Mouse (Mus musculus) thymus, adult 2 months (tissue): ENCODE measurements around the gene Fhl3. TPM values are rescaled to one million over a fixed set of nuclear protein-coding genes. Genes with fewer than 3 reads are reported as not detected.

Source experiments
- DNase-seq: peaks from one replicate; pipeline ENCODE4 v3.0.0; 2021
- H3K27ac ChIP-seq: fragments of 200-500 bp; 2 replicates; pipeline ENCODE4 v1.5.1; 2012; ENCODE audit warnings: low read length, control low read depth; ENCODE audit not compliant: control insufficient read depth, insufficient read depth
- H3K27me3 ChIP-seq: fragments of 200-500 bp; 2 replicates; pipeline ENCODE4 v1.6.1; 2012; ENCODE audit warnings: mild to moderate bottlenecking, low read length, moderate library complexity, mixed read lengths; ENCODE audit not compliant: control insufficient read depth, insufficient read depth
- H3K36me3 ChIP-seq: fragments of 200-500 bp; 2 replicates; pipeline ENCODE4 v1.6.1; 2012; ENCODE audit warnings: mild to moderate bottlenecking, low read length, moderate library complexity; ENCODE audit not compliant: control insufficient read depth, insufficient read depth
- H3K4me1 ChIP-seq: fragments of 200-500 bp; replicated peaks from 2 replicates; pipeline ENCODE4 v1.6.1; 2012; ENCODE audit warnings: low read length; ENCODE audit not compliant: control insufficient read depth, insufficient read depth
- H3K4me3 ChIP-seq: fragments of 200-500 bp; 2 replicates; pipeline ENCODE4 v1.5.1; 2012; ENCODE audit warnings: mild to moderate bottlenecking, low read length, control low read depth, moderate library complexity; ENCODE audit not compliant: control insufficient read depth, insufficient read depth
- CTCF ChIP-seq: fragments of 200-500 bp; IDR thresholded peaks from 2 replicates; pipeline ENCODE4 v1.5.1; 2012; ENCODE audit warnings: mild to moderate bottlenecking, control low read depth, low read length, moderate library complexity, borderline replicate concordance; ENCODE audit not compliant: control insufficient read depth, poor library complexity, insufficient read depth; ENCODE audit errors: extremely low read depth
- POLR2A ChIP-seq: fragments of 200-500 bp; IDR thresholded peaks from 2 replicates; pipeline ENCODE4 v1.6.1; 2012; ENCODE audit warnings: mild to moderate bottlenecking, low read length, control low read depth, moderate library complexity; ENCODE audit not compliant: control insufficient read depth, poor library complexity, insufficient read depth; ENCODE audit errors: extremely low read depth
- WGBS: fragments of 180-500 bp; shearing (Covaris S2); methylation state at CpG from one replicate; pipeline ENCODE4 v1.1.7; 2018; 5-methylcytosine and 5-hydroxymethylcytosine counted together
- polyA plus RNA-seq: library from polyadenylated mRNA; depleted of rRNA; stranded (reverse); fragments of >200 nt; gene quantifications from 2 replicates; pipeline ENCODE4 v1.2.3, GENCODE M21; 2012

The Fhl3 gene
- polyA plus RNA-seq, 1 experiment = 36.1 TPM

GRCm38 (mm10) chr4:124701916-124702315 lies 1.4 kb downstream of the Fhl3 start:
- Histone ChIP-seq H3K27me3 (no peaks in the 10 kb centered on the region), H3K4me1 (peaks cover 48% of the 10 kb centered on the region), H3K4me3 (peak overlapping the region; percentile 100; the same call in 1 of the 2 replicates), H3K27ac (no peak overlapping the region), H3K36me3 (no peaks in the 10 kb centered on the region)
- no peak for DNase-seq
- TF ChIP-seq POLR2A (no peak), CTCF (no peak)
- 84% methylated on average over 5 of the region's 5 CpGs for WGBS

DNA sequence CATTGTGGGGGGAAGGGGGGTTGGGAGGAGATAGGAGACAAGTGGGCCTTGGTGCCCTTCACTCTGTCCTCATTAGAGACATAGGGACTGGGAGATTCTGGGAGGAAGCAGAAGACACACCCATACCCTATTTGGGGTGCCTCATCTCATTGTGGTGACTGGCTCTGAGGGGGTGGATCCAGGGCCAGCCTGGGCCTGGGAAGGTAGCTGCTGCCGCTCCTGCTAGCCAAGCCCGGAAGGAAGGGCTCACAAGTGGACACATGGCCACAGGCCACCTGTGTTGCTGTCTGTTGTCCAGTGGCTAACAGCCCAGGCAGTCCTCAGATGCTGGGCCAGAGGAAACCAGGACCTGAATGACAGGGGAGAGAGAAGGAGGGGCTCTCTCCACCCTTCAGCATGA lies 2.9 kb downstream of the Fhl3 start:
- peak; percentile 35 for DNase-seq
- 26% methylated on average over 2 of the region's 2 CpGs for WGBS
- Histone ChIP-seq H3K27ac (peak overlapping the region; percentile 95), H3K4me1 (peaks cover 61% of the 10 kb centered on the region), H3K27me3 (no peaks in the 10 kb centered on the region), H3K36me3 (no peaks in the 10 kb centered on the region), H3K4me3 (peak overlapping the region; percentile 11)
- TF ChIP-seq CTCF = no peak
- TF ChIP-seq POLR2A = no peak

DNA sequence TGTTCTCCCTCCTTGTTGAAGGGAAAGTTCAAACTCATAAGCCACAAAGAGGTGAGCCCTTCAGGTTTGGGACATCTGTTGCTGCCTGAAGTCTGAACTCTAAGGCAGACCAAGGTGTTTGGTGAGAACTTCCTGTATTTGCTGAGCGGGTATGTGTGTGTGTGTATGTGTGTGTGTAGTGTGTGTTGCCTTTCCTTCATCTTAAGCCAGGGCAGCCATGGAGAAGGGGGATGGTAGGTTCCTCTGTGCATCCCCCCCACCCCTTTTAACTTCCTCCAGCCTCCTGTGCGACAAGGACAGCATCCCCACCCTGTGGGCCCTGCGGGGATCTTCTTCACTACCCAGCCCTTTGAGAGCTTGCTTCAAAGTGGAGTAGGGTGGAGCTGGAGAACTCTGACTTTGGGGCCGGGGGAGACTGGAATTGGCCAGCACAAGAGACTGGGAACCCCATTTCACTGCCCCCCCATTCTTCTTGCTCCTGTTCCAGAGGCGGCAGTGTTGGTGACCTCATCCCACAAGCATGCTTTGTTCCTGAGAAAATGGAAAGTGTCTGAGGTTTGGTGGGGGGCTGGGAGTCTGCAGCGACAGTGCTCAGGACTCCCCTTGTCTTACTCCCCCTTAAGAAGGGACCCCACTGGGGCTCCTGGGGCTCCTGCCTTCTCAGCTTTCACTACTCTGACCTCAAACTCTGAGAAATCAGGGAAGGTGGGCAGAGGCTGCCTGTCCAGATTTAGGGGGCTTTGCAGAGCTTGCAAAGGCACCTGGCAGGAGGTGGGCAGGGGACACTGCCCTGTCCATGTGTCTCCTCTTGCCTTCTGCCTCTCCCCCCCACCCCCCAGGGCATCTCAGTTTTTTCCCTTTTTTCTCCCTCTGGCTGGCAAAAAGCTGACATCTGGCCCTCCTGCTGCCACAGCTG lies 3.6 kb downstream of the Fhl3 start:
- Histone ChIP-seq H3K27ac (peak overlapping the region; percentile 95), H3K27me3 (no peaks in the 10 kb centered on the region), H3K4me1 (peaks cover 68% of the 10 kb centered on the region), H3K36me3 (no peaks in the 10 kb centered on the region), H3K4me3 (peak overlapping the region; percentile 26)
- TF ChIP-seq POLR2A (no peak), CTCF (no peak)
- DNase-seq = peak; percentile 61
- 2% methylated on average over 6 of the region's 6 CpGs for WGBS

DNA sequence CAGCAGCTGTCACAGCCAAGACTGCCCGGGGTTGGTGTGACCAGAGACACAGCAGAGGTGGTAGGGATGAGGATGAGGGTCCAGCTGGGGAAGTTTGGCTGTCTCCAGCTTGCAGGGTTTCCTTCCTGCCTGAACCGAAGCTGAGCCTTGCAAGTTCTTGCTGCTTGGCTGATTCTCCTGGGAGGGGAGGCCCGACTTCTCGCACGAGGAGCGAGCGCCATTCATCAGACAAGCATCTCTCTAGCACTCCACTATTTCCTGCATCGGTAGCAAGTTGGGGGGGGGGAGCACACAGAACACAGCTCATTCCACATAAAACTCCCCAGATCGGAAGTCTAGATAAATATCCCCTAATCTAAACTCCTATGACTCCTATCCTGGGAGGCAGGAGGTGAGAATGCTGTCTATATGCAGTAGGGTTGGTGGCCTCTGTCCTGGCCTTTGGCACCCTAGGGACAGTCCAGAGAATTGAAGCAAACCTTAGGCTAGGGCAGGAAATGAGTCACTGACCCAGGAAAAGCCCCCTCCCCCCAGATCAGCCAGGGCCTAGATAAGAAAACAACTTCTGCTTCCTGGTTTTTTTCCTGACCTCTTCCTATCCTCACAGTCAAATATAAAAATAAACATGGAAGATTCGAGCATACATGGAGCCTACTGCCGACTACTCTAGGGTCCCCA lies 4.4 kb downstream of the Fhl3 start:
- Histone ChIP-seq H3K27me3 (no peaks in the 10 kb centered on the region), H3K27ac (peak overlapping the region; percentile 95), H3K4me1 (peaks cover 74% of the 10 kb centered on the region), H3K36me3 (no peaks in the 10 kb centered on the region), H3K4me3 (no peak overlapping the region)
- 11% methylated on average over 11 of the region's 11 CpGs for WGBS
- TF ChIP-seq POLR2A (no peak), CTCF (no peak)
- DNase-seq = peak; percentile 25

GRCm38 (mm10) chr4:124705661-124706269 lies 5.3 kb downstream of the Fhl3 start:
- 96% methylated on average over 23 of the region's 23 CpGs for WGBS
- Histone ChIP-seq H3K4me1 (peaks cover 77% of the 10 kb centered on the region), H3K36me3 (no peaks in the 10 kb centered on the region), H3K27ac (no peak overlapping the region), H3K4me3 (no peak overlapping the region), H3K27me3 (no peaks in the 10 kb centered on the region)
- TF ChIP-seq POLR2A (no peak), CTCF (no peak)
- DNase-seq = no peak
